Mouse (Mus musculus) B cell, adult 2 months (primary cell): ENCODE results near the gene Igf2r.

Source experiments
- DNase-seq, 2 experiments: peaks; one replicate each; pipeline ENCODE4 v3.0.0; 2022

The Igf2r gene

DNA sequence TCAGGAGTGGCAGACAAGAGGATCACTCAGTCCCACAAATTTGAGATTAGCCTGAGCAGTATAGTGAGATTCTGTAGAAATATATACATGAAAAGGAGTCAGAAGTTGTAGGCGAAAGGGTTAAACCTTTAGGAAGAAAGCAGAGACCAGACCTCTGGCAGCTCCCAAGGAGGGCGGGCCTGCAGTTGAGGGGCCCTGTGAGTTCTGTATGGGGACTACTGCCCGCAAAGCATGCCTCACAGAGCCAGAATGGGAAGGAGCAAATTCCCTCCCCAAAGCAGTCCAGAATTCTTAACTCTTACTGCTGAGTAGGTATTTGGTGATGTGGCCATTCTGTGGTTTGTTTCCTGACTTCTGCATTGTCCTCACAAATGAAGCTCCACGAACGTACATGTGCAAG lies 11.6 kb upstream of the Igf2r start:
- no peak for DNase-seq

DNA sequence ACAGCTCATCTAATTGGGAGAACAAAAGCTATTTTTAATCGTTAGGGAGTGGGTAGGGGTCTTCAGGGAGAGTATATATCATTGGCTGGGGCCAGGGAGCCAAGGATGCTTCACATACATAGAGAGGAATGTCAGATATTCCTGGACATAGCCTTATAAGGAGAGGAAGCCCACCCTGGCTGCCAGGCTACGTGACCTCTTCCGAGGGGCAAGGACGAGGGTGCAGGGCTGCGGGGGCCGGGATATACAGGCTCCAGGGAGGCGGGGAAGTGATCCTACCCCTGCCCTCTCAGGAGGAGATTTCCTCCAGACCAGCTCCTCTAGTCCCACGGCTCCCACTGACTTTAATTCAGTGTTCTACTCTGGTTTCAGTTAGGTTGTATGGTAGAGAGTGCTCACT lies 10.7 kb upstream of the Igf2r start:
- no peak for DNase-seq

DNA sequence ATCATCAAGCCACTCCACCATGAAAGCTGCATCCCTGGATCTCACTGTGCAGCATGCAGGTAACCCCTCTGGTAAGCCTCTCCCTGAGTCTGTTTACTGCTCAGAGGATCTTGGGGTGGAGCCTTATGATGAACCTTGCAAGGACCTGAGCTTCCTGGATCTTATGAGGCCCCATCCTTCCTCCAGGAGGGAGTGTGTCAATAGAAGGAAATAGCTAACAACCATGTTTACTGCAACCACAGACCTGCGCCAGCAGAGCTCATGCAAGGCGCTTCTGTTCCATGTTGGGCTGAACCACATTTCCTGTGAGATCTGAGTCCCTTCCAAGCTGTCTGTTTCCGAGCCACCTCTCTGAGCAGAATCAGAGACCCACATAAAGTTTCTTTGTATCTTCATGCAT lies 10.0 kb upstream of the Igf2r start:
- DNase-seq: no peak

DNA sequence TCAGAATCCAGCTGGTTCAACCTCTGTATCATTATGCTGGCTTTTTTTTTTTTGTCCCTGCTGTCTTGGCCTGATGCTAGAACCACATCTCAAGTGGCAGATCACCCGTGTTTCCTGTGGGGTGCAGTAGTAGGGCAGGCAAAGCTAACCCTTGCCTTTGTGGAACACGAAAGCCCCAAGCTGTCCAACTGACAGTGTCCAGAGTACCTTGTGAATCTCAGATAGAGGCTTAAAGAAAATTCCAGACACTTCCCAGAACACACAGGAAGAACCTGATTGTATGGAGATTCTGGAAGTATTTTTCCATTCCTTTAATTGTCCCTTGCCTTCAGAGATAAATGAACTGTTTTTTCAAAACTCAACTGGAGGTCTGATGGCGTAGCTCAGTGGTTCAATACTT lies 4.5 kb upstream of the Igf2r start:
- DNase-seq: no peak

DNA sequence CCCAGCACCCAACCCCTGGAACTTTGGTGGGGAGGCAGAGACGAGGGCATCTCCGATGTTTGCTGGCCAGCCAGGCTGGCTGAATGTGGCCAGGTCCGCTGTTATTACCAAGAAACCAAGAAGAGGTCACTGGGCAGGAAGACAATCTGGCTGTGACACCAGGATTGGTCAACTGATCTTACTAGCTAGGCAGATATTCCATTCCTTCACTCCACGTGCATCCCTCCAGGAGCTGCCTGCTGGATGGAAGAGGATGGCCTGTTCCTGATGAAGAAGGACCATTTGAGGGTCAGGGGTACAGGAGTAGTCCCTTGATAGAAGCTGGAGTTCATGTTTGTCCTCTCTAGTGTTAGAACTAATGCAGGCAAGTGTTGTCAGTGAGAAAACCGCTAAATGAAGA lies 1.0 kb upstream of the Igf2r start:
- no peak for DNase-seq

DNA sequence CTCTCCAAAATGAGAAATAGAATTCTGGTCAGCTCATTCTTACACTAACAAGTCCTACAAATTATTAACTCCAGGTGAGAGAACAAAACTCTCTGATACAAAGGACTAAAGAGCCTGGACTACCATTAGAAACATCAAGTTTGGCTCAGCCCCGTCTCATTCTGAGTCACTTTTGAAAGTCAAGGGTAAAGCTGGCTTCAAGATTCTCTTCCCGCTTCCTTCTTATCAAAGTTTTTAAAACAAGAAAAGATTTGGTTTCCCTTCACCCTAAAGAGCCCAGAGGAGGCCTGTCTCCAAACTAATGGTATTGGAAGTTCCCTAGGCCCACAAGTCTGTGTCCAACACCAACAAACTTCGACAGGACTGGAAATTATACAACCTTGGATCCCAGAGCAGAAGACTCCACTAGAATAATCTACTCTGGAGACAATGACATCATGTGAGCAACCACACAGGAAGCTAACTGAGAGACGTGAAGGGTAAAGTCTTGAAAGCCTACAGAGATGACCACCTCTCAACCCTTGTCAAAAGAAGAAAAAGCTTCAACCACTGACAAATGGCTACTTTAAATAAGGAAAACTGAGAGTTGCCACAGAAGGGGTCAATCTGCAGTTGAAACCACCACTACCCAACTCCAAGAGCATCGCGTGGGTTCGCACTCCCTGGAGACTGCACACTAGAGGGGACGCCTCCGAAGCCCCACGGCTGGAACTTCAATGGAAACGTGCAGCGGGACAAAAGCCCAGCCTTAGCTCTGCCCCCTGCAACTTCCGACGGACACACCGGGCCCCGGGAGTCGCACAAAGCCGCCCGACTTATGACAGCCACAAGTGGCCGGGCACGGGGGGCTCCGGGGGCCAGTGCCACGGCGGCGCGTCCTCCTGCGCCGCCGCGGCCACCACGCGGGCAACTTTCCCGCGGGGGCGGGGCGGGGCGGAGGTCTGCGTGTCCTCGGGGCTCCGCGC lies 767 bp downstream of the Igf2r start:
- DNase-seq: no peak

DNA sequence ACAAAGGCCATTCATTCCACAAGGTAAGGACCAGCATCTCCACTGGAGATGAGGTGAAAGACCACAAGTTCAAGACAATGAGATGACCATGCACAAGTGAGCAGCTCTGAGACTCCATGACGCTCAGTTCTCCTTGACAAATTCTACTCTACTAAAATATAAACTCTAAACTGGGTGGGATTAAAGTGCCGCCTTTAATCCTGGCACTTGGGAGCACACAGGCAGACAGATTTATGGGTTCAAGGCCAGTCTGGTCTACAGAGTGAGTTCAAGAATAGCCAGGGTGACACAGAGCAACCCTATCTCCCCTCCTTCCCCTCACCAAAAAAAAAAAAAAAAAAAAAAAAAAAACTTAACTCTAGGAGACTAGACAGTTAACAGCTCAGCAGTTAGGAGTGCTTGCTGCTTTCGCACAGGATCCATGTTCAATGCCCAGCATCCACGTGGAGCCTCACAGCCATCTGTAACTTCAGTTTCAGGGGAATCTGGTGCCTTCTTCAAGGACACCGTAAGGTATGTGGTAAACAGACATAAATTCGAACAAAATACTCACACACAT lies 2.1 kb downstream of the Igf2r start:
- no peak for DNase-seq

DNA sequence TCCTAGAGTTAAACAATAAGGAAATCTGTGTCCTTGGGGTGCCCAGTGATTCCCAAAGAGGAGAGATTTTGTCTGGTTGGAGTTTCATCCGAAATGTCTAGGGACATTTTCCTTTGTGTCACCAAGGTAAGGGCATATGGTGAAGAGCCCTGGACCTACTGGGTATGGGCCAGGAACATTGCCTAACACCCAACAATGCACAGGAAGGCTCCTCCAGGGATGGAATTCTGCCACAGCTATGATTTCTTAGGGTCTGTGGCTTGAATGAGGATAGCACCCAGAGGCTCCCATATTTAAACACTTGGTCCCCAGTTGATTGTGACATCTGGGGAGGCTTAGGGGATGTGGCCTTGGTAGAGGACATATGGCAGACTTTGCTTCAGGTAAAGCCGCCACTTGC lies 6.1 kb downstream of the Igf2r start:
- no peak for DNase-seq

DNA sequence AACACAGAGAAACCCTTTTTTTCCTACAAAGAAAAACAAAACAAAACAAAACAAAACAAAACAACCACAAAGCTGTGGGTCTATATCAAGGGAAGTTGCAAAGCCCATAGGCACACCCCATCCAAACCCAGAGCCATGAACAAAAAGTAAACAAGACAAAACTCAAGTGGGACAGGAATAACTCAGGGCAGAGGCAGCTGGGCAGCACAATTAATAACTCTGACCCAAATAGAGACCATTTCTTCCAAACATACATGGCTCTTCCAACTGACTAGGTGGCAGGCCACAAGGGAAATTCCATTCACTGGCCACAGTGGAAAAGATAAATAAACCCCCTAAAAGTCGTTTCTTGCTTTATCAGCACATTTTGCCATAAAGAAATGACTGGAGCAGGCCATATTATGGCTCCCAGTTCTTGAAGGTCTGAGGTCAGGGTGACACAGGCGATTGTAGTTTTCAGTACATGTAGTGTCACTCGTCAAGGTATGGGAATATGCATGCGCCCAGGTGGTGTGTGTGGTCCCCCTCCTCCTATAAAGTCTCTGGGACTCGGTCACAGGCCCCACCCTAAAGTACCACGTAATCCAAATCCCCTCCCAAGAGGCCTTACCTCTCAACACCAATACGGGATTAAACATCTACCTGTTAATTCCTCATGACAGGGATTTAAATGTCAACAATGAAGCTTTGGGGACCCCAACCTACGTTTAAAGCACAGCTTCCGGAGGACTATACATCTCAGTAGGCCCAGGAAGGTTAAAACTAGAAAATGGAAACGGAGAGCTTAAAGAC lies 8.9 kb downstream of the Igf2r start:
- no peak for DNase-seq

DNA sequence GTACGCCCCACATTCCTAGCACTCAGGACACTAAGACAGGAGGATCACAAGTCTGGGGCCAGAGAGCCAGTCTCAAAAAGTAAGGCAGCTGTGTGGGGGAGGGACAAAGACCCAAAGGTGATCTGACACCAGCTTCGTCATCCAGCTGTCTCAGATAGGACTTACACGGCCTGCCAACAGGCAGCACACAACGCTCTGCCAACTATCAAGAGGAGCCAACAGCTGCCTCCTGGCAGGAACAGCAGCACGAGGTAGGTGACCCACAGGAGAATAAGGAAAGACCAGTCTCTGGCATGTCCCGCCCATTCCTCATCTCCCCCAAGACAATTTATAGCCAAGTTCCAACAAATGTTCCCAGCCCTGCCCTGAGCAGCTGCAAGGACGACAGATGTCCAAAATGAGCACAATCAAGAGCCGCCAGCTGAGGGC lies 9.8 kb downstream of the Igf2r start:
- no peak for DNase-seq

DNA sequence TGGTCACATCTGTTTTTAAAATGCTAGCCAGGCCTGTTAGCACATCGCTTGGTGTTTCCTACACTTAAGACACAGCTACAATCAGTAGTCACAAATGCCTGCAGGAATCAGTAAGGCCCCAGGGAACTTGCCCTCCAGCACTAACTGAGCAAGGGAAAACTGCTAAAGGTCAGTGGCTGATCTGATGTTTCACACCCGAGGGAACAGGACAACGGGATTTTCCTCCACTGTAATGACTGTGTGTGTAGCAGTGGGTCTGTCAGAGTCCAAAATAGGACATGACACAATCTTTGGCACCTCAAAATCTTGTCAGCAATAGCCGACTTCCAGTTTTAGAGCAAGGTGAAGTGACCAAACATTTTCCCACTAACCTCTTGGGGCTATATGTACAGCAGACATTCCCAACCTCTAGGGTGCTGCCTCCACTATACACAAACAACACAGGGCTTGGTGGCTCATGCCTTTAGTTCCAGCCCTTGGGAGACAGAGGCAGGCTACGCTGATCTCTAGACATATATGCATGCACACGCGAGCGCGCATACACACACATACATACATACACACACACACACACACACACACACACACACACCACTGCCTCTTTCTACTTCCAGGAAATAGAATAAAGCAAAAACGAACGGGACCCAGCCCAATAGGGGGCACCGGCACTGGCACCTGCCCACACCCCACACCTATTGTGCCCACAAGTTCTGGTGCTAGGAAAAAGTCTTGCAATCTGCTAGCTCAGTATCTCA lies 10.6 kb downstream of the Igf2r start:
- DNase-seq: no peak

DNA sequence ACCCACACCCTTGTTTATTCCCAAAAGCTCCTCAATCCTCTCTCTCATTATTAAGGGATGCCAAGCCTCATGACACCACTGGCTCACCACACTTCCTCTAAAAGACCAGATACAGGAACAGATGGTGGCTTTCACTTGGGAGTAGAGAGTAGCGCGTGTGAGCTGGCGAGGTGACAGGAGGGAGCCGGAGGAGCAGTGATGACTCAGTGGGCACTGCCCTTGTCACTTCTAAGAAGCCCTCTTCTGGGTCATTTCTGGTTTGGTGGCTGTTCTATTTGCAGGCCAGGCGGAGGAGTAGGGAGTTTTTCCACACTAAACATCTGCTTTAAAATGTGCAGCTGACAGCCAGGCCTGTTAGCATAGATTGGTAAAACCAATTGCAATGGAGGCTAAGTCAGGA lies 11.5 kb downstream of the Igf2r start:
- DNase-seq: no peak

DNA sequence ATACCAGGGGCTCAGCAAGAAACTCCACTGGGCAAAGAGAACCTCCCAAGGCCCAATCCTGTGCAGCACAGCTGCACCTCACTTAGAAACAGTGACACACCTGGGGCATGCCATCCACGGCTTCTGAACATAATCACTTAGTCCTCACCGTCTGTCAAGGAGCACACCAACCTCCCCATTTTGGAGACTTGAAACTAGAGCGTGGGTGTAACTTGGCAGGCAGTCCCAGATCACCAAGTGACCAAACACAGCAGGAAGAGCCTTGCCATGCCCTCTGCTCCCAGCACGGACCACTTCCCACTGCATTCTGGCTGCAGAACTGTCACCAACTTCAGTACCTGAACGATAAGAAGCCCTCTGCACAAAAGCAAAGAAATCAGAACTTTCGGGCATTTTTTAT lies 12.3 kb downstream of the Igf2r start:
- DNase-seq: no peak

DNA sequence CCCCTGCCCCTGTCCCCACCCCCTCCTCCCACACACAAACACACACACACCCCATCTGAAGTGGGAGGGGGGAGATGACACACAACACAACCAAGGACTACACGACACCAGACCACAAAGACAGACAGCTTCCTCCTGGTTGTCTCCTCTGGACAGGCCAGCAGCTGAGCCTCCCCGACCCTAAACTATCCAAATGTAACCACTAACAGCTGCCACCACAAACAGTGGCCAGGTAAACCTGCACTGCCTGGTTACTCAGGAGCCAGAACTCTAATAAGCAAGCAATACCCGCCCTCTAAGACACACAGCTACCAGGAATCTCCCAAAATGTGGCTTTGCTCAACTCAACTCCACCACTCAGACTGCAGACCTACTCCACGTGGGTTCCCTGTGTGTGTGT lies 13.5 kb downstream of the Igf2r start:
- DNase-seq: no peak

DNA sequence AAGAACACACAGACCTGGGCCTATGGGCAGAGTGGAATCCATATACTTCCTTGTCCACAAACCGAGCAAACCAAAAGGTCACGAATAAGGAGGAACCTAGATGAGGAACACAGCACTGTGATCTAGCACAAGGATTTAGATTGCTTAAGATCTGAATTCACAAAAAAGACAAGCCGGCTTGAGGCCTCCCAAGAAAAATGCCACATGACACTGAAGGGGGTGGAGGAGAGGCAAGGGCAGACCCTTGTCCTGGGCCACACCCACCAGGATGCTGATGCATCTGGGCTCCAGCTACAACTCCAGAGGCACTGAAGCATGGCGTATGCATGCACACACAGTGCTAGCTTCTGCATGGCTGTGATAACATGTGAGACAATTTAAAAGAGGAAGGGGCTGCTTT lies 14.3 kb downstream of the Igf2r start:
- DNase-seq: no peak

DNA sequence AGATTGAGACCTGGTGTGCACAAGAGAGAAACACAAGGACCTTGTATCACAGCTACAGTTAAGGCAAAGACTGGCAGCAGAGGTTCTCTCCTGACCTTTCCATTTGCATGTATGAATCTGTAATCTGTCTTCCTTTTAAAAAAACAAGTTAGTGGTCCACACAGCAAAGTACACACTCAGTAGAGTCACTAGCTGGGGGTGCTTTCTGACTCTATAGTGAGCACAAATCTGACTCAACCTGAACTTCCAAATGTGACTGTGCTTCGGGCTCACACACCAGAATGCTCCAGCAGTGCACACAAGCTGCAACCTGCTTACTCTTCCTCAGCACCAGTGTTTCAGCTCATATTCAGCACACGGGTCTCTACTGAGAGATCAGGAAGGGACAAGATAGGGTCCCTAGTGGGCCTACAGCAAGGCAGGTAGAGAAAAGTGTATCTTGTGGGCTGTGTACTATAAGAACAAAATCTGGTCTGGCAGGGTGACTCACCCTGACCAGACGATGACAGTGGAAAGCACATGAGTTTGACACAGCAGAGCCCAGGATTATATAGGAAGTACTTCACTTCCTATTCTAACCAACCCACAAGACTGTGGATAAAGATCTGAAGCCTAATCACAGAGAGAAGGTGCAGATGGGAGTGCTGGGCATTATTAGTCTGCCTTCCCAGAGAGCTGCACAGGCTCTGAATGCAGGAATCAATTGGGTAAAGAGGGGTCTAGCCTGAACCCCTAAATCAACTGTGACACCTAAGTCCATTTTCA lies 15.0 kb downstream of the Igf2r start:
- DNase-seq: no peak

DNA sequence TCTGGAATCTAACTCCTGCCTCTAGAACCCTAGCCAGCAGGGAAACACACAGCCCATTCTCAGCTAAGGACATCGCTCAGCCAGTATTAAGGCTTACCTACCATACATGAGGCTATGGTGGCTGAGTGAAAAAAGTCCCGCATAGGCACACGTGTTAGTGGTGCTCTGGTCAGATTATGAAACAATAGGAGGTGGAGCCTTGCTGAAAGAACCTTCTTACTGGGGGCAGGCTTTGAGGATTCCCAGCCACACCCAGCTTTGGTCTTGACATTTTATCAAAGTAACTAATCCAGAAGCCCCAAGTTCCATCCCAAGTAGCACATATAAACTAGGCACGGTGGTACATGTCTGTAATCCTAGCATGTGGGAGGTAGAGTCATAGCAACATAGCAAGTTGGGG lies 16.4 kb downstream of the Igf2r start:
- no peak for DNase-seq

DNA sequence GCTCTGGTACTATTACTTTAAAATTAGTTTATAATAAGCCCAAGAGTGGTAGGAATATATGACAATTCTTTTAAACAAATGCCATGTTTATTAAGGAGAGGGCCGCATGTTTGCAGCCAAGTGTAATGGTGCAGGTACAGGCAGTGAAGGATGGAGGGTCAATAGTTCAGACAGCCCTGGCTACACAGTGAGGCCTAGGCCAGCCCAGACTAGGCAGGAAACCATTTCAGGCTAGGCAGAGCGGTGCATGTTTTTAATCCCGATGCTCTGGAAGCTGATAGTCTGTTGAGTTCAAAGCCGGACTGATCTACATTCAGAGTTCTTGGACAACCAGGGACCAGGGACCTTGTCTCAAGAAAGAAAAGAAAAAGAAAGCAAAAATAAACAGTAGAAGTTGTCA lies 17.8 kb downstream of the Igf2r start:
- DNase-seq: no peak

DNA sequence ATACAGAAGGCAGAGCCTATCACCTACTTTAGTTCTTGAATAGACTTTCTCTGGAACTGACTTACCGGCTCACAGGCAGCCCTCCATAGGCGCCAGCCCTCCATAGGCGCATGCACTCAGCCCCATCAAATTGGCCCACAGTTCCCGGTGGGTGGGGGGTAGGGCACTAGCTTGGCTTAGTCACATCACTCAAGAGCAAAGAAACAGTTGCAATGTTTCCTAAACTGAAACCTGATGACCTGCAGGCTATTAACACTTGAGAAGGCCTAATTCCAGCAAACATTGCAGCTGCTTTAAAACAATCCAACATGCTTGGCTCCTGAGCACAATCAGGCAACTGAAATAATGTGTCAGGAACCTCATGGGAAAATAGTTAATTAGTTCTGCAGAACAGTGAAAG lies 18.2 kb downstream of the Igf2r start:
- no peak for DNase-seq

DNA sequence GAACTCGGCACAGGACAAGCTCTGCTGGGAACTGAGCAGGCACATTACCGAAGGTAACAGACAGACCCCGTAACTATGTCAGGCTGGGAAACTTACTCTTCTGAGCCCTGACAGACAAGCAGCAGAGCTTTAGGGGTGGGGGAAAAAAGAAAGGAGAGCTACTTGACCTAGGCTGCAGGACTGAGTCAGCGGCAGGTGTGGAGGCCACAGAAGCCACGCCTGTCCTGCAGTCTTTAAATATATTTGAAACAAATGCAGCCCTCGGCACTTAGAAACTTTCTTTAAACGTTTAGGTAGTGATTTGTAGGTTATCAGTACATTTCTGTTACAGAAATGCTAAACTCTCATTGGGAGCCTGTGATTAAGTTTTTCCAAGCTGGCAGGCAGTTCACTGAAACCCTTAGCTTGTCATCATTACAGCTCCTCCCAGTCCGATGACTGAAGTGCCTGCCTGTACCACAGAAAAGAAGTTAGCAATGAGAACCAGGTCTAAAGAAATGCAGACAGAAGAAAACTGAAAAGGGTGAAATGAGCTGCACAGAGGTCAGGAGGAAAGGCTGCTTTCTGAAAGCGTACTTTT lies 18.8 kb downstream of the Igf2r start:
- no peak for DNase-seq

DNA sequence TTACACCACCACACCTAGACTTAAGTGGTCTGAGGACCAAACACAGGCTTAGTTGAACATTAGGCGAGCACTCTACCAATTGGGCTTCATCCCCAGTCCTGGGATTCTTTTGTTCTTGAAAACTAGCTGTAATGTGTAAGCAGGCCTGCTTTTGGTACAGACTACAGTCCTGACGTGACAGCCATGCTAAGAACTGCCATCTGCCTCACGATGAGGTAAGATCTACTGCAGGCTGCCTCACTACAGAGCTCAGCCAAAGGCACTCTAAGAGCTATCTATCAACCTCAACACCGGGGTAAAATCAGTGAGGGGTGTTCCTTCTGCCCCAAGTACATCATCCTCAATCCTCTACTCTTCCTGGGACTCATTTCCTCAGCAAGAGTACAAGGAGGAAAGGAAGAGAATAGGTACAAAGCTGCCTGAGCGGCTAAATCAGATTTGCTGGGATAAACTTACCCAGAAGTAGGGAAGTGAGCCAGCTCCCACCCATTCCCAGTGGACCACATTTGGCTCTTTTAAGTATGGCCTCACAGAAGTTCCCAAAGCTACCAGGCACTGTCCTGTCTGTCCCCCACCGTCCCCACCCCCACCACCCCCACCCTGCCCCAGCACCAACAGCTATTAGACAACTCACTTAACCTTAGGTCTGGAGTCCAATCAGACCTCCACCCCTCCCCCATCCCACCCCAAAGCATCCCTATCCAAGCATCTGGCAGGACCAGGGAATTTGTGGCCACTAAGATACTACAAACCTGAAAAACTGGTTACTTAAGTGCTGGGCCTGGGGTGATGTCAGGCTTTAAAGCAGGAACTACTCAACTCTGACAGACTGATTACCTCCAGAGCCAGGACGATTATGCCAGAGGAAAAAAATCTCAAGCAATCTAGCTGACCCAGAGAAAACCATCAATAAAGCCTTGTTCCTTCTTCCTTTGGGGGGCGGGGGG lies 19.8 kb downstream of the Igf2r start:
- DNase-seq: no peak
